Mouse (Mus musculus) MEL (cell line): ENCODE data around the gene Faap24. TPM values are rescaled to one million over a fixed set of nuclear protein-coding genes. Genes with fewer than 3 reads are reported as not detected.

ENCODE experiments used
- DNase-seq: peaks from one replicate; pipeline ENCODE4 v3.0.0; 2011; ENCODE audit warnings: low read depth, low spot score
- H3K27ac ChIP-seq: 2 replicates; pipeline ENCODE4 v1.5.1; 2012; ENCODE audit warnings: low read depth, mild to moderate bottlenecking, control low read depth, low read length, moderate library complexity; ENCODE audit not compliant: control insufficient read depth
- H3K27me3 ChIP-seq, 2 experiments: fragments of 150-350 bp in 1 of 2; sonication (generic) in 1 of 2; 2 replicates each; pipeline ENCODE4 v1.6.1; 2012; ENCODE audit warnings: low read length in 2 of 2, mild to moderate bottlenecking in 2 of 2, improper control_type of control experiment in 1 of 2, moderate library complexity in 1 of 2; ENCODE audit not compliant: insufficient read depth in 2 of 2, control insufficient read depth in 1 of 2
- H3K36me3 ChIP-seq, 2 experiments: 2 replicates each; pipeline ENCODE4 v1.6.1; 2012 to 2014; ENCODE audit warnings: low read length in 2 of 2, improper control_type of control experiment in 1 of 2, inconsistent platforms in 1 of 2, mild to moderate bottlenecking in 1 of 2; ENCODE audit not compliant: insufficient read depth in 2 of 2, control insufficient read depth in 1 of 2
- H3K4me1 ChIP-seq, 2 experiments: fragments of 150-350 bp in 1 of 2; sonication (generic) in 1 of 2; 2 replicates each; pipeline ENCODE4 v1.6.1; 2012; ENCODE audit warnings: low read length in 2 of 2, improper control_type of control experiment in 1 of 2, mild to moderate bottlenecking in 1 of 2; ENCODE audit not compliant: insufficient read depth in 2 of 2, control insufficient read depth in 1 of 2
- H3K4me3 ChIP-seq, 2 experiments: fragments of 150-350 bp in 1 of 2; sonication (generic) in 1 of 2; 2 replicates each; pipeline ENCODE4 v1.5.1; 2012; ENCODE audit warnings: low read depth in 2 of 2, low read length in 2 of 2, mild to moderate bottlenecking in 2 of 2, moderate library complexity in 2 of 2, control low read depth in 1 of 2, improper control_type of control experiment in 1 of 2; ENCODE audit not compliant: control insufficient read depth in 1 of 2, insufficient read depth in 1 of 2
- H3K79me2 ChIP-seq: 2 replicates; pipeline ENCODE4 v1.6.1; 2012; ENCODE audit warnings: mild to moderate bottlenecking, low read length, moderate library complexity; ENCODE audit not compliant: control insufficient read depth, poor library complexity, insufficient read depth
- H3K9ac ChIP-seq: 2 replicates; pipeline ENCODE4 v1.6.1; 2012; ENCODE audit warnings: low read depth, mild to moderate bottlenecking, control low read depth, low read length, moderate library complexity; ENCODE audit not compliant: control insufficient read depth, poor library complexity, severe bottlenecking
- H3K9me3 ChIP-seq: fragments of 150-350 bp; sonication (generic); replicated peaks from 2 replicates; pipeline ENCODE4 v1.6.1; 2012; ENCODE audit warnings: mild to moderate bottlenecking, low read length, improper control_type of control experiment, moderate library complexity; ENCODE audit not compliant: insufficient read depth
- BHLHE40 ChIP-seq: IDR thresholded peaks from 2 replicates; pipeline ENCODE4 v1.6.1; 2012; ENCODE audit warnings: low read depth, mild to moderate bottlenecking, inconsistent platforms, low read length, improper control_type of control experiment, borderline replicate concordance
- CHD1 ChIP-seq: IDR thresholded peaks from 2 replicates; pipeline ENCODE4 v1.6.1; 2012; ENCODE audit warnings: low read depth, mild to moderate bottlenecking, inconsistent platforms, low read length, improper control_type of control experiment
- CHD2 ChIP-seq: IDR thresholded peaks from 2 replicates; pipeline ENCODE4 v1.6.1; 2011; ENCODE audit warnings: low read length, improper control_type of control experiment
- E2F4 ChIP-seq: IDR thresholded peaks from 2 replicates; pipeline ENCODE4 v1.6.1; 2011; ENCODE audit warnings: low read depth, low read length, improper control_type of control experiment, borderline replicate concordance
- ELF1 ChIP-seq: IDR thresholded peaks from 2 replicates; pipeline ENCODE4 v1.6.1; 2014; ENCODE audit warnings: low read depth, mild to moderate bottlenecking, inconsistent platforms, low read length, improper control_type of control experiment, moderate library complexity
- ETS1 ChIP-seq: IDR thresholded peaks from 2 replicates; pipeline ENCODE4 v1.6.1; 2012; ENCODE audit warnings: low read depth, mild to moderate bottlenecking, inconsistent platforms, low read length, improper control_type of control experiment, moderate library complexity
- GABPA ChIP-seq: IDR thresholded peaks from 2 replicates; pipeline ENCODE4 v1.6.1; 2012; ENCODE audit warnings: low read depth, mild to moderate bottlenecking, inconsistent platforms, low read length, improper control_type of control experiment, moderate library complexity
- GATA1 ChIP-seq: IDR thresholded peaks from 2 replicates; pipeline ENCODE4 v1.6.1; 2011; ENCODE audit warnings: low read depth, low read length, improper control_type of control experiment
- HCFC1 ChIP-seq: IDR thresholded peaks from 2 replicates; pipeline ENCODE4 v1.6.1; 2012; ENCODE audit warnings: low read depth, mild to moderate bottlenecking, inconsistent platforms, low read length, improper control_type of control experiment, moderate library complexity
- JUND ChIP-seq: IDR thresholded peaks from 2 replicates; pipeline ENCODE4 v1.6.1; 2011; ENCODE audit warnings: low read depth, mild to moderate bottlenecking, improper control_type of control experiment, low read length
- KAT2A ChIP-seq: conservative IDR thresholded peaks from 2 replicates; pipeline ENCODE4 v1.6.1; 2012; ENCODE audit warnings: low read depth, low read length, improper control_type of control experiment, inconsistent platforms
- MAFK ChIP-seq: IDR thresholded peaks from 2 replicates; pipeline ENCODE4 v1.6.1; 2011; ENCODE audit warnings: low read depth, mild to moderate bottlenecking, low read length, improper control_type of control experiment, borderline replicate concordance
- MAX ChIP-seq: IDR thresholded peaks from 2 replicates; pipeline ENCODE4 v1.6.1; 2011; ENCODE audit warnings: low read length, improper control_type of control experiment
- MAZ ChIP-seq: IDR thresholded peaks from 2 replicates; pipeline ENCODE4 v1.6.1; 2012; ENCODE audit warnings: low read depth, mild to moderate bottlenecking, inconsistent platforms, low read length, improper control_type of control experiment
- MEF2A ChIP-seq: IDR thresholded peaks from 2 replicates; pipeline ENCODE4 v1.6.1; 2014; ENCODE audit warnings: low read depth, mild to moderate bottlenecking, inconsistent platforms, low read length, improper control_type of control experiment; ENCODE audit not compliant: poor library complexity, insufficient replicate concordance, severe bottlenecking; ENCODE audit errors: extremely low read depth
- MXI1 ChIP-seq: IDR thresholded peaks from 2 replicates; pipeline ENCODE4 v1.6.1; 2011; ENCODE audit warnings: mild to moderate bottlenecking, low read depth, low read length, improper control_type of control experiment
- MYC ChIP-seq: IDR thresholded peaks from 2 replicates; pipeline ENCODE4 v1.6.1; 2011; ENCODE audit warnings: low read depth, mild to moderate bottlenecking, low read length, improper control_type of control experiment, moderate library complexity
- NELFE ChIP-seq: IDR thresholded peaks from 2 replicates; pipeline ENCODE4 v1.6.1; 2011; ENCODE audit warnings: low read depth, low read length, improper control_type of control experiment
- NRF1 ChIP-seq: IDR thresholded peaks from 2 replicates; pipeline ENCODE4 v1.6.1; 2014; ENCODE audit warnings: low read depth, mild to moderate bottlenecking, inconsistent platforms, low read length, improper control_type of control experiment, moderate library complexity; ENCODE audit not compliant: poor library complexity, insufficient read depth, severe bottlenecking
- POLR2A ChIP-seq, 2 experiments: IDR thresholded peaks; 2 replicates each; pipeline ENCODE4 v1.6.1; 2011 to 2012; ENCODE audit warnings: low read length in 2 of 2, mild to moderate bottlenecking in 2 of 2, control low read depth in 1 of 2, improper control_type of control experiment in 1 of 2, low read depth in 1 of 2, moderate library complexity in 1 of 2; ENCODE audit not compliant: control insufficient read depth in 1 of 2, insufficient read depth in 1 of 2, poor library complexity in 1 of 2
- POLR2AphosphoS2 ChIP-seq: IDR thresholded peaks from 2 replicates; pipeline ENCODE4 v1.6.1; 2011; ENCODE audit warnings: low read length, improper control_type of control experiment
- POLR2AphosphoS5 ChIP-seq: IDR thresholded peaks from 2 replicates; pipeline ENCODE4 v1.6.1; 2012; ENCODE audit warnings: low read depth, borderline replicate concordance, mild to moderate bottlenecking, inconsistent platforms, low read length, moderate library complexity, mixed read lengths
- RAD21 ChIP-seq: IDR thresholded peaks from 2 replicates; pipeline ENCODE4 v1.6.1; 2011; ENCODE audit warnings: mild to moderate bottlenecking, low read depth, low read length, improper control_type of control experiment
- RCOR1 ChIP-seq: IDR thresholded peaks from 2 replicates; pipeline ENCODE4 v1.6.1; 2012; ENCODE audit warnings: low read depth, mild to moderate bottlenecking, inconsistent platforms, low read length, improper control_type of control experiment
- SIN3A ChIP-seq: IDR thresholded peaks from 2 replicates; pipeline ENCODE4 v1.6.1; 2012; ENCODE audit warnings: low read length, improper control_type of control experiment, inconsistent platforms
- SMC3 ChIP-seq: IDR thresholded peaks from 2 replicates; pipeline ENCODE4 v1.6.1; 2011; ENCODE audit warnings: low read depth, low read length, improper control_type of control experiment
- TAL1 ChIP-seq: IDR thresholded peaks from 2 replicates; pipeline ENCODE4 v1.6.1; 2012; ENCODE audit warnings: mild to moderate bottlenecking, inconsistent platforms, low read length, moderate library complexity, mixed read lengths
- TBP ChIP-seq: IDR thresholded peaks from 2 replicates; pipeline ENCODE4 v1.8.0; 2011; ENCODE audit warnings: low read depth, low read length, improper control_type of control experiment
- TCF12 ChIP-seq: IDR thresholded peaks from 2 replicates; pipeline ENCODE4 v1.6.1; 2014; ENCODE audit warnings: low read depth, mild to moderate bottlenecking, inconsistent platforms, low read length, improper control_type of control experiment, moderate library complexity
- UBTF ChIP-seq: IDR thresholded peaks from 2 replicates; pipeline ENCODE4 v1.6.1; 2012; ENCODE audit warnings: low read depth, mild to moderate bottlenecking, inconsistent platforms, low read length, improper control_type of control experiment, moderate library complexity, borderline replicate concordance; ENCODE audit not compliant: insufficient read depth
- USF1 ChIP-seq: IDR thresholded peaks from 2 replicates; pipeline ENCODE4 v1.6.1; 2014; ENCODE audit warnings: low read depth, mild to moderate bottlenecking, inconsistent platforms, low read length, improper control_type of control experiment, moderate library complexity
- USF2 ChIP-seq, 2 experiments: IDR thresholded peaks; 2 replicates each; pipeline ENCODE4 v1.6.1; 2011 to 2012; ENCODE audit warnings: improper control_type of control experiment in 2 of 2, low read length in 2 of 2, borderline replicate concordance in 1 of 2, inconsistent platforms in 1 of 2, low read depth in 1 of 2, mild to moderate bottlenecking in 1 of 2; ENCODE audit not compliant: insufficient read depth in 1 of 2
- ZC3H11A ChIP-seq: IDR thresholded peaks from 2 replicates; pipeline ENCODE4 v1.6.1; 2012; ENCODE audit warnings: low read depth, mild to moderate bottlenecking, inconsistent platforms, low read length, improper control_type of control experiment
- ZKSCAN1 ChIP-seq: IDR thresholded peaks from 2 replicates; pipeline ENCODE4 v1.6.1; 2012; ENCODE audit warnings: low read depth, mild to moderate bottlenecking, inconsistent platforms, low read length, improper control_type of control experiment, moderate library complexity
- ZMIZ1 ChIP-seq: IDR thresholded peaks from 2 replicates; pipeline ENCODE4 v1.6.1; 2012; ENCODE audit warnings: low read depth, mild to moderate bottlenecking, inconsistent platforms, low read length, improper control_type of control experiment, moderate library complexity
- polyA plus RNA-seq, 2 experiments: library from polyadenylated mRNA; stranded (reverse) in 1 of 2; unstranded in 1 of 2; fragments of >175 nt in 1 of 2; fragments of >200 nt in 1 of 2; gene quantifications; 2 replicates each; pipeline versions ENCODE4 v1.2.1 to v1.2.4; 2012; ENCODE audit warnings: low replicate concordance in 2 of 2, low read depth in 1 of 2; ENCODE audit not compliant: insufficient read length in 2 of 2, insufficient read depth in 1 of 2, missing spikeins in 1 of 2
- total RNA-seq: library from RNA; depleted of rRNA; stranded (reverse); fragments of 300-350 nt; gene quantifications from 2 replicates; pipeline ENCODE4 v1.2.3, GENCODE M21; 2012

Faap24 gene
- total and polyA plus RNA-seq, 3 experiments: 15.3 to 26.7 TPM; not detected in 1

DNA sequence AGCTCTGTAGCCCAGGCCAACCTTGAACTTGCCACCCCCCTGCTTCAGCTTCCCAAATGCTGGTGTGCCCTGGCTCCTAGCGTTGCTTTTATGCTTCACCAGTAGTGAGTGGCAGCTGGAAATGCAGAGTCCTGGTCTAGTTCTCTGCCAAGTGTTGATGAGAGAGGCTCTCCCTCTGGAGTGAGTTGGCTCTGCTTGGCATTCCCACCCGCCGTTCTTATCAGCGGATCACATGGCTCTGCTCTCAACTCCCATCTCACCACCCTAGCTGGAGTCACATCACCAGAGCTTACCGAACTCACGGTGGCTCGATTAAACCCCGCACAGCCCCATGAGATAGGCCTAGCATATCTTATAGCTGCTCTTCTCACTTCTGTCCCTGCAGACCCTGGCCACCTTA lies 16.3 kb downstream of the Faap24 start (continued):
- TF ChIP-seq TCF12: no peak

DNA sequence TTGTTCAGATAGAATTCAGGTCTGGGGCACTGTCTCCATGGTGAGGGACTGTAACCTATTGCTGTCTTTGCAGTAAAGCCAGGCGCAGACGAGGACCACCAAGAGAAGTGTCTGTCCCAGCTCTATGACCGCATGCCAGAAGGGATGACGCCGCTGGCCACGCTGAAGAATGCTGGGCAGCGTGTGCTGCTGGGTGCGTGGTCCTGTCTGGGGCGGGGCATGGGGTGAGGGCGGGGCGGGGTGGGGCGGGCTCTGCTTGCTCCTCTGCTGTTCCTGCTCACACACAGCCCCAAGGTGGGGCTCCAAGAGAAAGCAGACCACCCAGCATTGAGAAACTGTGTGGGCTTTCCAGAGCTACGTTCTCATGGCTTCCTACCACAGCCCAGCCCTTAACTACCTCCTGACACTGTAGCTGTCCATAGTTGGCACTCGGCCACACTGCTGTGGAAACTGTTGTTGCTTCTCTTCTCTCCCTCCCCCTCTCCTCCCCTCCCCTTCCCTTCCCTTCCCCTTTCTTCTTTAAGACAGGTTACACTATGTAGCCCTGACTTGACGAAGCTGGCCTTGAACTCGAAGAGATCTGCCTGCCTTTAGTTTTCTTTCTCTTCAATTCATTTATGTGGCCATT lies 17.0 kb downstream of the Faap24 start:
- peak; percentile 88 for DNase-seq
- Histone ChIP-seq H3K4me3 (peak overlapping the region; percentile 50 to 83), H3K4me1 (peaks cover 11 to 33% of the 10 kb centered on the region in 2 experiments), H3K79me2 (no peaks in the 10 kb centered on the region), H3K9me3 (no peaks in the 10 kb centered on the region), H3K9ac (peak overlapping the region; percentile 58), H3K27ac (peak overlapping the region; percentile 46), H3K27me3 (no peaks in the 10 kb centered on the region), H3K36me3 (peaks cover 0 to 10% of the 10 kb centered on the region in 2 experiments; a peak in 2 of 4 replicates)
- 0 out of 2 replicates have a peak, but pooled peaks have one; percentile 13 for TF ChIP-seq MAX
- TF ChIP-seq E2F4: no peak
- no peak for TF ChIP-seq BHLHE40
- TF ChIP-seq CHD2: no peak
- TF ChIP-seq MYC: no peak
- TF ChIP-seq USF2 (IDR thresholded peaks at IDR 0.05; ENCODE audit: borderline replicate concordance in 1 of 2, insufficient read depth in 1 of 2, low read depth in 1 of 2, low read length in 2 of 2): no peak
- TF ChIP-seq MAFK: no peak
- TF ChIP-seq POLR2AphosphoS5: no peak
- no peak for TF ChIP-seq GABPA
- TF ChIP-seq MAZ: peak; percentile 64; the same call in 1 of the 2 replicates
- TF ChIP-seq TAL1: no peak
- no peak for TF ChIP-seq RCOR1
- TF ChIP-seq HCFC1: peak; percentile 5; the same call in 1 of the 2 replicates
- TF ChIP-seq POLR2AphosphoS2: no peak
- 0 out of 4 replicates have a peak, but pooled peaks have one; percentile 12 to 32 for TF ChIP-seq POLR2A (IDR thresholded peaks at IDR 0.05; ENCODE audit: control insufficient read depth in 1 of 2, insufficient read depth in 1 of 2, low read depth in 1 of 2, low read length in 2 of 2, poor library complexity in 1 of 2)
- no peak for TF ChIP-seq ZKSCAN1
- TF ChIP-seq NRF1: no peak
- TF ChIP-seq MEF2A: no peak
- no peak for TF ChIP-seq RAD21
- no peak for TF ChIP-seq CHD1
- TF ChIP-seq JUND: no peak
- TF ChIP-seq TBP: no peak
- no peak for TF ChIP-seq ELF1
- peak; percentile 45; the same call in 1 of the 2 replicates for TF ChIP-seq SIN3A
- no peak for TF ChIP-seq ZC3H11A
- TF ChIP-seq KAT2A: no peak
- no peak for TF ChIP-seq GATA1
- peak; percentile 39; the same call in 1 of the 2 replicates for TF ChIP-seq MXI1
- TF ChIP-seq UBTF: no peak
- no peak for TF ChIP-seq ETS1
- no peak for TF ChIP-seq SMC3
- no peak for TF ChIP-seq ZMIZ1
- no peak for TF ChIP-seq USF1
- peak; percentile 39 for TF ChIP-seq NELFE
